Mouse (Mus musculus) CH12.LX (cell line): ENCODE results near the gene Exo5. TPM values are rescaled to one million over a fixed set of nuclear protein-coding genes. Genes with fewer than 3 reads are reported as not detected.
A peak's percentile ranks its signal among the peaks of the same experiment; 100 is the strongest.

Source experiments
- DNase-seq: peaks from one replicate; pipeline ENCODE4 v3.0.0-alpha.2; 2013; ENCODE audit errors: extremely low read depth
- H3K27ac ChIP-seq: 2 replicates; pipeline ENCODE4 v1.5.1; 2012; ENCODE audit warnings: low read depth, mild to moderate bottlenecking, control low read depth, moderate library complexity; ENCODE audit not compliant: insufficient read depth
- H3K27me3 ChIP-seq: replicated peaks from 2 replicates; pipeline ENCODE3; 2012; ENCODE audit warnings: inconsistent platforms
- H3K36me3 ChIP-seq, 2 experiments: replicated peaks in 1 of 2; 2 replicates each; pipeline versions ENCODE3 to v1.6.1; 2012; ENCODE audit warnings: inconsistent platforms in 1 of 2, low read length in 1 of 2, mild to moderate bottlenecking in 1 of 2, mixed read lengths in 1 of 2, moderate library complexity in 1 of 2; ENCODE audit not compliant: control insufficient read depth in 1 of 2, insufficient read depth in 1 of 2
- H3K4me1 ChIP-seq, 2 experiments: 2 replicates each; pipeline ENCODE4 v1.6.1; 2012; ENCODE audit warnings: inconsistent platforms in 1 of 2, moderate library complexity in 1 of 2; ENCODE audit not compliant: insufficient read depth in 2 of 2, control insufficient read depth in 1 of 2
- H3K4me2 ChIP-seq: 2 replicates; pipeline ENCODE4 v1.6.1; 2012; ENCODE audit warnings: low read depth, mild to moderate bottlenecking, control low read depth; ENCODE audit not compliant: poor library complexity, insufficient read depth, severe bottlenecking
- H3K4me3 ChIP-seq, 3 experiments: fragments of 150-350 bp in 1 of 3; sonication (generic) in 1 of 3; replicated peaks in 1 of 3; 2 replicates each; pipeline versions ENCODE3 to v1.5.1; 2011 to 2012; ENCODE audit warnings: low read depth in 2 of 3, low read length in 2 of 3, mild to moderate bottlenecking in 2 of 3, moderate library complexity in 2 of 3, control low read depth in 1 of 3, improper control_type of control experiment in 1 of 3, inconsistent platforms in 1 of 3, mixed read lengths in 1 of 3; ENCODE audit not compliant: poor library complexity in 1 of 3
- H3K79me2 ChIP-seq: replicated peaks from 2 replicates; pipeline ENCODE4 v1.6.1; 2012; ENCODE audit warnings: mild to moderate bottlenecking, moderate library complexity; ENCODE audit not compliant: control insufficient read depth, poor library complexity, insufficient read depth, severe bottlenecking; ENCODE audit errors: extremely low read depth
- H3K9ac ChIP-seq: 2 replicates; pipeline ENCODE4 v1.6.1; 2012; ENCODE audit warnings: low read depth, mild to moderate bottlenecking, control low read depth, moderate library complexity; ENCODE audit not compliant: insufficient read depth
- H3K9me3 ChIP-seq: replicated peaks from 2 replicates; pipeline ENCODE3; 2012; ENCODE audit warnings: low read length, inconsistent platforms, mixed read lengths
- CTCF ChIP-seq, 2 experiments: IDR thresholded peaks in 1 of 2; conservative IDR thresholded peaks in 1 of 2; 2 replicates each; pipeline ENCODE4 v1.5.1; 2011 to 2012; ENCODE audit warnings: low read depth in 2 of 2, low read length in 2 of 2, improper control_type of control experiment in 1 of 2, inconsistent platforms in 1 of 2, mild to moderate bottlenecking in 1 of 2, moderate library complexity in 1 of 2
- E2F4 ChIP-seq: IDR thresholded peaks from 2 replicates; pipeline ENCODE4 v1.6.1; 2011; ENCODE audit warnings: low read depth, low read length, improper control_type of control experiment; ENCODE audit not compliant: insufficient replicate concordance
- ETS1 ChIP-seq: conservative IDR thresholded peaks from 2 replicates; pipeline ENCODE4 v1.6.1; 2012; ENCODE audit warnings: low read depth, mild to moderate bottlenecking, inconsistent platforms, low read length, improper control_type of control experiment, moderate library complexity
- GABPA ChIP-seq: IDR thresholded peaks from 2 replicates; pipeline ENCODE4 v1.6.1; 2012; ENCODE audit warnings: low read depth, low read length, improper control_type of control experiment, inconsistent platforms; ENCODE audit not compliant: insufficient replicate concordance
- IRF4 ChIP-seq: IDR thresholded peaks from 2 replicates; pipeline ENCODE4 v1.6.1; 2014; ENCODE audit warnings: low read depth, mild to moderate bottlenecking, inconsistent platforms, low read length, improper control_type of control experiment
- JUN ChIP-seq: IDR thresholded peaks from 2 replicates; pipeline ENCODE4 v1.6.1; 2011; ENCODE audit warnings: low read depth, mild to moderate bottlenecking, low read length, improper control_type of control experiment, moderate library complexity; ENCODE audit not compliant: insufficient read depth
- MAZ ChIP-seq: IDR thresholded peaks from 2 replicates; pipeline ENCODE4 v1.6.1; 2012; ENCODE audit warnings: low read depth, mild to moderate bottlenecking, inconsistent platforms, low read length, improper control_type of control experiment, moderate library complexity
- MEF2A ChIP-seq: IDR thresholded peaks from 2 replicates; pipeline ENCODE4 v1.6.1; 2014; ENCODE audit warnings: low read depth, mild to moderate bottlenecking, inconsistent platforms, low read length, improper control_type of control experiment, borderline replicate concordance
- MXI1 ChIP-seq: IDR thresholded peaks from 2 replicates; pipeline ENCODE4 v1.6.1; 2011; ENCODE audit warnings: mild to moderate bottlenecking, low read depth, low read length, improper control_type of control experiment
- PAX5 ChIP-seq: IDR thresholded peaks from 2 replicates; pipeline ENCODE4 v1.6.1; 2012; ENCODE audit warnings: low read length, inconsistent platforms, mixed read lengths
- RAD21 ChIP-seq: IDR thresholded peaks from 2 replicates; pipeline ENCODE4 v1.6.1; 2011; ENCODE audit warnings: low read depth, mild to moderate bottlenecking, low read length, improper control_type of control experiment, moderate library complexity
- RCOR1 ChIP-seq: conservative IDR thresholded peaks from 2 replicates; pipeline ENCODE4 v1.6.1; 2012; ENCODE audit warnings: low read depth, mild to moderate bottlenecking, inconsistent platforms, low read length, improper control_type of control experiment
- SIN3A ChIP-seq: IDR thresholded peaks from 2 replicates; pipeline ENCODE4 v1.6.1; 2012; ENCODE audit warnings: low read length, improper control_type of control experiment, inconsistent platforms
- SMC3 ChIP-seq: IDR thresholded peaks from 2 replicates; pipeline ENCODE4 v1.6.1; 2011; ENCODE audit warnings: low read depth, low read length, improper control_type of control experiment
- ZKSCAN1 ChIP-seq: IDR thresholded peaks from 2 replicates; pipeline ENCODE4 v1.6.1; 2012; ENCODE audit warnings: low read depth, inconsistent platforms, low read length, improper control_type of control experiment, borderline replicate concordance
- ZMIZ1 ChIP-seq: IDR thresholded peaks from 2 replicates; pipeline ENCODE4 v1.6.1; 2012; ENCODE audit warnings: low read depth, mild to moderate bottlenecking, inconsistent platforms, low read length, improper control_type of control experiment
- ZNF384 ChIP-seq: IDR thresholded peaks from 2 replicates; pipeline ENCODE4 v1.6.1; 2012; ENCODE audit warnings: low read depth, low read length, improper control_type of control experiment, inconsistent platforms
- dilution Hi-C: fragments of 300-500 bp; cut with MboI; formaldehyde crosslinking; loops from 2 replicates; pipeline ENCODE4 v1.14.3; 2020; ENCODE audit warnings: low sequenced_read_pairs; ENCODE audit not compliant: extremely low pct_unique_long_range_greater_than_20kb, extremely low pct_ligation_motif_present
- in situ Hi-C: fragments of 300-500 bp; cut with MboI; formaldehyde crosslinking; loops from 3 replicates; pipeline ENCODE4 v1.14.3; 2019; ENCODE audit warnings: low sequenced_read_pairs, low pct_ligation_motif_present, low pct_unique_long_range_greater_than_20kb, mixed read lengths
- polyA plus RNA-seq: library from polyadenylated mRNA; unstranded; fragments of >175 nt; gene quantifications from 2 replicates; pipeline ENCODE4 v1.2.1, GENCODE M21; 2012; ENCODE audit warnings: low read depth; ENCODE audit not compliant: insufficient read length
- total RNA-seq, 2 experiments: library from RNA; depleted of rRNA; stranded (reverse); fragments of 300-350 nt in 1 of 2; fragments of >200 nt in 1 of 2; gene quantifications; 2 replicates each; pipeline ENCODE4 v1.2.3; 2012 to 2014

Exo5 gene
- total and polyA plus RNA-seq, 3 experiments: 13.4 to 25.3 (median 23.0) TPM

GRCm38 (mm10) chr4:120953667-120954066, 28.9 kb upstream of the Exo5 start:
- no peaks in the 10 kb centered on the region for H3K27me3 ChIP-seq
- H3K9me3 ChIP-seq: no peaks in the 10 kb centered on the region
- peaks cover 0 to 1% of the 10 kb centered on the region in 2 experiments for H3K36me3 ChIP-seq
- no peaks in the 10 kb centered on the region for H3K79me2 ChIP-seq
- DNase-seq: peak; percentile 70
- H3K4me1 ChIP-seq: peaks cover 6 to 44% of the 10 kb centered on the region in 2 experiments; a peak in 3 of 4 replicates
- no peak overlapping the region for H3K9ac ChIP-seq
- H3K27ac ChIP-seq: no peak overlapping the region
- dilution Hi-C loops: no loop called here
- no peak overlapping the region for H3K4me2 ChIP-seq
- no peak overlapping the region for H3K4me3 ChIP-seq
- TF ChIP-seq PAX5: no peak
- TF ChIP-seq MEF2A: 0 out of 2 replicates have a peak, but pooled peaks have one; percentile 13
- peak; percentile 52 for TF ChIP-seq ETS1
- TF ChIP-seq E2F4: no peak
- TF ChIP-seq IRF4: no peak
- TF ChIP-seq JUN: no peak
- TF ChIP-seq, all 38 proteins: peak for 2
- in situ Hi-C loops: no loop called here

- Histone ChIP-seq H3K4me3 (no peak overlapping the region), H3K4me2 (no peak overlapping the region), H3K4me1 (peaks cover 6 to 44% of the 10 kb centered on the region in 2 experiments; a peak in 3 of 4 replicates), H3K36me3 (peaks cover 0 to 1% of the 10 kb centered on the region in 2 experiments), H3K27ac (no peak overlapping the region), H3K27me3 (no peaks in the 10 kb centered on the region), H3K79me2 (no peaks in the 10 kb centered on the region), H3K9ac (no peak overlapping the region), H3K9me3 (no peaks in the 10 kb centered on the region)
- DNase-seq: no peak
- TF ChIP-seq CTCF (conservative IDR thresholded peaks at IDR 0.05 in 1 of 2, IDR thresholded peaks at IDR 0.05 in 1 of 2; ENCODE audit: low read depth in 2 of 2, low read length in 2 of 2) (no peak), MEF2A (no peak), ETS1 (no peak), ZKSCAN1 (no peak), MXI1 (no peak), ZNF384 (no peak), RAD21 (no peak), SMC3 (no peak), PAX5 (no peak), MAZ (no peak), RCOR1 (no peak), JUN (no peak), ZMIZ1 (no peak), SIN3A (no peak), GABPA (no peak)
- dilution Hi-C loops: no loop called here
- in situ Hi-C loops: no loop called here
Observed at GRCm38 (mm10) chr4:120953038-120953437, 28.2 kb upstream of the Exo5 start.
